Mouse (Mus musculus) MEL (cell line): ENCODE data around the gene Ubash3b. TPM values are rescaled to one million over a fixed set of nuclear protein-coding genes. Genes with fewer than 3 reads are reported as not detected.

Experiments
- DNase-seq: peaks from one replicate; pipeline ENCODE4 v3.0.0; 2011; ENCODE audit warnings: low read depth, low spot score
- H3K27ac ChIP-seq: 2 replicates; pipeline ENCODE4 v1.5.1; 2012; ENCODE audit warnings: low read depth, mild to moderate bottlenecking, control low read depth, low read length, moderate library complexity; ENCODE audit not compliant: control insufficient read depth
- H3K27me3 ChIP-seq, 2 experiments: fragments of 150-350 bp in 1 of 2; sonication (generic) in 1 of 2; 2 replicates each; pipeline ENCODE4 v1.6.1; 2012; ENCODE audit warnings: low read length in 2 of 2, mild to moderate bottlenecking in 2 of 2, improper control_type of control experiment in 1 of 2, moderate library complexity in 1 of 2; ENCODE audit not compliant: insufficient read depth in 2 of 2, control insufficient read depth in 1 of 2
- H3K36me3 ChIP-seq, 2 experiments: 2 replicates each; pipeline ENCODE4 v1.6.1; 2012 to 2014; ENCODE audit warnings: low read length in 2 of 2, improper control_type of control experiment in 1 of 2, inconsistent platforms in 1 of 2, mild to moderate bottlenecking in 1 of 2; ENCODE audit not compliant: insufficient read depth in 2 of 2, control insufficient read depth in 1 of 2
- H3K4me1 ChIP-seq, 2 experiments: fragments of 150-350 bp in 1 of 2; sonication (generic) in 1 of 2; 2 replicates each; pipeline ENCODE4 v1.6.1; 2012; ENCODE audit warnings: low read length in 2 of 2, improper control_type of control experiment in 1 of 2, mild to moderate bottlenecking in 1 of 2; ENCODE audit not compliant: insufficient read depth in 2 of 2, control insufficient read depth in 1 of 2
- H3K4me3 ChIP-seq, 2 experiments: fragments of 150-350 bp in 1 of 2; sonication (generic) in 1 of 2; 2 replicates each; pipeline ENCODE4 v1.5.1; 2012; ENCODE audit warnings: low read depth in 2 of 2, low read length in 2 of 2, mild to moderate bottlenecking in 2 of 2, moderate library complexity in 2 of 2, control low read depth in 1 of 2, improper control_type of control experiment in 1 of 2; ENCODE audit not compliant: control insufficient read depth in 1 of 2, insufficient read depth in 1 of 2
- H3K79me2 ChIP-seq: 2 replicates; pipeline ENCODE4 v1.6.1; 2012; ENCODE audit warnings: mild to moderate bottlenecking, low read length, moderate library complexity; ENCODE audit not compliant: control insufficient read depth, poor library complexity, insufficient read depth
- H3K9ac ChIP-seq: 2 replicates; pipeline ENCODE4 v1.6.1; 2012; ENCODE audit warnings: low read depth, mild to moderate bottlenecking, control low read depth, low read length, moderate library complexity; ENCODE audit not compliant: control insufficient read depth, poor library complexity, severe bottlenecking
- H3K9me3 ChIP-seq: fragments of 150-350 bp; sonication (generic); replicated peaks from 2 replicates; pipeline ENCODE4 v1.6.1; 2012; ENCODE audit warnings: mild to moderate bottlenecking, low read length, improper control_type of control experiment, moderate library complexity; ENCODE audit not compliant: insufficient read depth
- CHD1 ChIP-seq: IDR thresholded peaks from 2 replicates; pipeline ENCODE4 v1.6.1; 2012; ENCODE audit warnings: low read depth, mild to moderate bottlenecking, inconsistent platforms, low read length, improper control_type of control experiment
- CHD2 ChIP-seq: IDR thresholded peaks from 2 replicates; pipeline ENCODE4 v1.6.1; 2011; ENCODE audit warnings: low read length, improper control_type of control experiment
- CTCF ChIP-seq, 3 experiments: IDR thresholded peaks in 2 of 3; conservative IDR thresholded peaks in 1 of 3; 2 replicates each; pipeline ENCODE4 v1.5.1; 2011 to 2012; ENCODE audit warnings: low read length in 3 of 3, low read depth in 2 of 3, mild to moderate bottlenecking in 2 of 3, improper control_type of control experiment in 1 of 3, inconsistent platforms in 1 of 3, mixed read lengths in 1 of 3, moderate library complexity in 1 of 3; ENCODE audit not compliant: control insufficient read depth in 1 of 3, insufficient read depth in 1 of 3, poor library complexity in 1 of 3, severe bottlenecking in 1 of 3
- ELF1 ChIP-seq: IDR thresholded peaks from 2 replicates; pipeline ENCODE4 v1.6.1; 2014; ENCODE audit warnings: low read depth, mild to moderate bottlenecking, inconsistent platforms, low read length, improper control_type of control experiment, moderate library complexity
- EP300 ChIP-seq, 2 experiments: IDR thresholded peaks; 2 replicates each; pipeline ENCODE4 v1.6.1; 2011; ENCODE audit warnings: improper control_type of control experiment in 2 of 2, low read length in 2 of 2, low read depth in 1 of 2, mild to moderate bottlenecking in 1 of 2
- GABPA ChIP-seq: IDR thresholded peaks from 2 replicates; pipeline ENCODE4 v1.6.1; 2012; ENCODE audit warnings: low read depth, mild to moderate bottlenecking, inconsistent platforms, low read length, improper control_type of control experiment, moderate library complexity
- GATA1 ChIP-seq: IDR thresholded peaks from 2 replicates; pipeline ENCODE4 v1.6.1; 2011; ENCODE audit warnings: low read depth, low read length, improper control_type of control experiment
- JUND ChIP-seq: IDR thresholded peaks from 2 replicates; pipeline ENCODE4 v1.6.1; 2011; ENCODE audit warnings: low read depth, mild to moderate bottlenecking, improper control_type of control experiment, low read length
- KAT2A ChIP-seq: conservative IDR thresholded peaks from 2 replicates; pipeline ENCODE4 v1.6.1; 2012; ENCODE audit warnings: low read depth, low read length, improper control_type of control experiment, inconsistent platforms
- MAFK ChIP-seq: IDR thresholded peaks from 2 replicates; pipeline ENCODE4 v1.6.1; 2011; ENCODE audit warnings: low read depth, mild to moderate bottlenecking, low read length, improper control_type of control experiment, borderline replicate concordance
- MXI1 ChIP-seq: IDR thresholded peaks from 2 replicates; pipeline ENCODE4 v1.6.1; 2011; ENCODE audit warnings: mild to moderate bottlenecking, low read depth, low read length, improper control_type of control experiment
- NELFE ChIP-seq: IDR thresholded peaks from 2 replicates; pipeline ENCODE4 v1.6.1; 2011; ENCODE audit warnings: low read depth, low read length, improper control_type of control experiment
- NRF1 ChIP-seq: IDR thresholded peaks from 2 replicates; pipeline ENCODE4 v1.6.1; 2014; ENCODE audit warnings: low read depth, mild to moderate bottlenecking, inconsistent platforms, low read length, improper control_type of control experiment, moderate library complexity; ENCODE audit not compliant: poor library complexity, insufficient read depth, severe bottlenecking
- POLR2A ChIP-seq, 2 experiments: IDR thresholded peaks; 2 replicates each; pipeline ENCODE4 v1.6.1; 2011 to 2012; ENCODE audit warnings: low read length in 2 of 2, mild to moderate bottlenecking in 2 of 2, control low read depth in 1 of 2, improper control_type of control experiment in 1 of 2, low read depth in 1 of 2, moderate library complexity in 1 of 2; ENCODE audit not compliant: control insufficient read depth in 1 of 2, insufficient read depth in 1 of 2, poor library complexity in 1 of 2
- POLR2AphosphoS2 ChIP-seq: IDR thresholded peaks from 2 replicates; pipeline ENCODE4 v1.6.1; 2011; ENCODE audit warnings: low read length, improper control_type of control experiment
- RCOR1 ChIP-seq: IDR thresholded peaks from 2 replicates; pipeline ENCODE4 v1.6.1; 2012; ENCODE audit warnings: low read depth, mild to moderate bottlenecking, inconsistent platforms, low read length, improper control_type of control experiment
- SIN3A ChIP-seq: IDR thresholded peaks from 2 replicates; pipeline ENCODE4 v1.6.1; 2012; ENCODE audit warnings: low read length, improper control_type of control experiment, inconsistent platforms
- TAL1 ChIP-seq: IDR thresholded peaks from 2 replicates; pipeline ENCODE4 v1.6.1; 2012; ENCODE audit warnings: mild to moderate bottlenecking, inconsistent platforms, low read length, moderate library complexity, mixed read lengths
- TCF12 ChIP-seq: IDR thresholded peaks from 2 replicates; pipeline ENCODE4 v1.6.1; 2014; ENCODE audit warnings: low read depth, mild to moderate bottlenecking, inconsistent platforms, low read length, improper control_type of control experiment, moderate library complexity
- ZC3H11A ChIP-seq: IDR thresholded peaks from 2 replicates; pipeline ENCODE4 v1.6.1; 2012; ENCODE audit warnings: low read depth, mild to moderate bottlenecking, inconsistent platforms, low read length, improper control_type of control experiment
- ZKSCAN1 ChIP-seq: IDR thresholded peaks from 2 replicates; pipeline ENCODE4 v1.6.1; 2012; ENCODE audit warnings: low read depth, mild to moderate bottlenecking, inconsistent platforms, low read length, improper control_type of control experiment, moderate library complexity
- ZMIZ1 ChIP-seq: IDR thresholded peaks from 2 replicates; pipeline ENCODE4 v1.6.1; 2012; ENCODE audit warnings: low read depth, mild to moderate bottlenecking, inconsistent platforms, low read length, improper control_type of control experiment, moderate library complexity
- polyA plus RNA-seq, 2 experiments: library from polyadenylated mRNA; stranded (reverse) in 1 of 2; unstranded in 1 of 2; fragments of >175 nt in 1 of 2; fragments of >200 nt in 1 of 2; gene quantifications; 2 replicates each; pipeline versions ENCODE4 v1.2.1 to v1.2.4; 2012; ENCODE audit warnings: low replicate concordance in 2 of 2, low read depth in 1 of 2; ENCODE audit not compliant: insufficient read length in 2 of 2, insufficient read depth in 1 of 2, missing spikeins in 1 of 2
- total RNA-seq: library from RNA; depleted of rRNA; stranded (reverse); fragments of 300-350 nt; gene quantifications from 2 replicates; pipeline ENCODE4 v1.2.3, GENCODE M21; 2012

Ubash3b gene
- total and polyA plus RNA-seq, 3 experiments = 5.4 to 11.3 TPM; not detected in 1

DNA sequence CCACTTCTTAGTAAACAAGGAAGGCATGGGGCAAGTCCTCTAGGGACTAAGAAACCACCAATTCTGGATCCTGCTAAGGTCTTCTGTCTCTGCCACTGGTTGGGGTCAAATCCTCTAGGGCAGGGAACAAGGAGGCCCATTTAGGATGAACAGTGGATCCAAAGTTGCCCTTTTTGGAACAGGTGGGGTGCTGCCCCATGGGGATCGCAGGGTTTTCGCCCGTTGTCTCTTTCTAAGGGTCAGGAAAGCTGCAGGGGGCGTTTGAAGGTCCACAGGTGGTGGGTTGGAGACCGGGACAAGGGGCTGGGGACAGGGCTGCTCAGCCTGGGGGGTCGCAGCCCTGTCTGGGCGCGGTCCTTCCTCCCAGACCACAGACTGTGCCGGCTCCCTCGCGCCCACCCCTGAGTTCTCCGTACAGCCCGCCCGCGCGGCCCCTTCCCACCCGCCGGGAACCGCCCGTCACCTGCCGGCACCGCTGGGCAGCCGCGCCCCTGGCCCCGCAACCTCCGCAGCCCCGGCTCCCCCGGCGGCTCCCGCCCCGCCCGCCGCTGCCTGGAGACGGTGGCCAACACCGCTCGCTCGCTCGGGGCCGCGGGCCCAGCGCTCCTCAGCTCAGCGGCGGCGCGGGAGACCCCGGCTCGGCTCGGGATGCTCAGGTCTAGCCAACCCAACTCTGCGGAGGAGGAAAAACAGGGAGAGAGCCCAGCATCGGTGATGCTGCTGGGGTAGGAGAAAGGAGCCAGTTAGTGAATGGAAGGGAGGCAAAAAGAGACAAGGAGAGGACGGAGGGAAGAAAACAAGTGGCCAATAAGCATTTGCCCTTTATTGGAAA lies 197.7 kb downstream of the Ubash3b start, which contains the start of gene Jhy:
Gene Jhy, minus strand, starts transcription at position 533 of the 832 bp plus-strand sequence.
- Histone ChIP-seq H3K4me3 (no peak within 1 kb of the TSS), H3K36me3 (no peaks in the 10 kb centered on the region), H3K9ac (no peak within 1 kb of the TSS), H3K4me1 (no peaks in the 10 kb centered on the region), H3K9me3 (no peaks in the 10 kb centered on the region), H3K27me3 (peaks cover 0 to 2% of the 10 kb centered on the region in 2 experiments; a peak in 2 of 4 replicates), H3K27ac (no peak within 1 kb of the TSS), H3K79me2 (no peaks in the 10 kb centered on the region)
- TF ChIP-seq GATA1 (no peak), MAFK (no peak), ZMIZ1 (no peak), CHD1 (no peak), MXI1 (no peak), SIN3A (no peak), KAT2A (no peak), JUND (no peak), POLR2A (IDR thresholded peaks at IDR 0.05; ENCODE audit: control insufficient read depth in 1 of 2, insufficient read depth in 1 of 2, low read depth in 1 of 2, low read length in 2 of 2, poor library complexity in 1 of 2) (no peak)
- DNase-seq = no peak

DNA sequence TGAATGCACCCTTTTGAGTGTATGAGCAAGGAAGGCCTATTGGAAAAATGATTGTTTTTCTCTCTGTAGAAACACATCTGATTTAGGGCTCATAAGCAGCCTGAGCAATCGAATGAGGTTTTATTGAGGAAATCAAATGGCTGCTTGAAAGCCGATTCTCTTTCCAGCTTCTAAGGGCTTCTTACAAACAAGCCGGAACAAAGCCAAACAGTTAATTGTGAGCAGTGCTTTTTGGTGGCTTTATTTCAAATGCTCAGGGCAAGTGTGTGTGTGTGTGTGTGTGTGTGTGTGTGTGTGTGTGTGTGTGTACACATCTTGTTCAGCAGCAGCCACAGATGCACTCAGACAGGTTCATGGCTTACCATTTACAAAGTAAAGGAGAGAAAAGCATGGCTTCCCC lies 200.1 kb downstream of the Ubash3b start:
- H3K36me3 ChIP-seq = no peaks in the 10 kb centered on the region
- no peaks in the 10 kb centered on the region for H3K4me1 ChIP-seq
- TF ChIP-seq TCF12 = no peak
- no peak for TF ChIP-seq GABPA
- no peak for TF ChIP-seq POLR2AphosphoS2
- no peak for TF ChIP-seq ZC3H11A
- TF ChIP-seq ELF1 = no peak
- TF ChIP-seq RCOR1 = no peak
- no peak for TF ChIP-seq TAL1
- no peak for TF ChIP-seq ZKSCAN1
- TF ChIP-seq CTCF (IDR thresholded peaks at IDR 0.05 in 2 of 3, conservative IDR thresholded peaks at IDR 0.05 in 1 of 3; ENCODE audit: control insufficient read depth in 1 of 3, insufficient read depth in 1 of 3, low read depth in 2 of 3, low read length in 3 of 3, poor library complexity in 1 of 3, severe bottlenecking in 1 of 3) = no peak
- no peak for TF ChIP-seq SIN3A
- no peak for TF ChIP-seq NELFE
- TF ChIP-seq EP300 (IDR thresholded peaks at IDR 0.05; ENCODE audit: low read depth in 1 of 2, low read length in 2 of 2) = no peak
- TF ChIP-seq CHD2 = no peak
- TF ChIP-seq POLR2A (IDR thresholded peaks at IDR 0.05; ENCODE audit: control insufficient read depth in 1 of 2, insufficient read depth in 1 of 2, low read depth in 1 of 2, low read length in 2 of 2, poor library complexity in 1 of 2) = no peak
- no peak for TF ChIP-seq CHD1
- no peak for TF ChIP-seq JUND
- no peak for TF ChIP-seq NRF1
- H3K27ac ChIP-seq = no peak overlapping the region
- H3K79me2 ChIP-seq = no peaks in the 10 kb centered on the region
- peaks cover 0 to 2% of the 10 kb centered on the region in 2 experiments; a peak in 2 of 4 replicates for H3K27me3 ChIP-seq
- no peaks in the 10 kb centered on the region for H3K9me3 ChIP-seq
- no peak overlapping the region for H3K4me3 ChIP-seq
- DNase-seq = no peak
- no peak overlapping the region for H3K9ac ChIP-seq
